Mouse (Mus musculus) hindbrain, embryonic 15.5 days (tissue): ENCODE data around the gene Lypd8. TPM values are rescaled to one million over a fixed set of nuclear protein-coding genes. Genes with fewer than 3 reads are reported as not detected.
A peak's percentile ranks its signal among the peaks of the same experiment; 100 is the strongest.
"Not testable (repeated sequence)": the region's sequence is repeated elsewhere in the genome, so short reads cannot be mapped to it uniquely, and the experiment has no call there.

Source experiments
- ATAC-seq: fragments of 200-750 bp; cut with Nextera tagmentation; 2 replicates; pipeline ENCODE4 v1.8.0; 2017; ENCODE audit warnings: low read depth, moderate number of reproducible peaks, moderate TSS enrichment; ENCODE audit not compliant: low FRiP score
- H3K27ac ChIP-seq: fragments of 300-500 bp; sonication (generic); replicated peaks from 2 replicates; pipeline ENCODE4 v1.5.1; 2015; ENCODE audit warnings: mild to moderate bottlenecking, inconsistent platforms
- H3K27me3 ChIP-seq: fragments of 300-500 bp; sonication (generic); 2 replicates; pipeline ENCODE4 v1.6.1; 2015; ENCODE audit warnings: control low read depth, inconsistent platforms
- H3K36me3 ChIP-seq: fragments of 300-500 bp; sonication (generic); 2 replicates; pipeline ENCODE4 v1.6.1; 2015; ENCODE audit warnings: control low read depth, inconsistent platforms
- H3K4me1 ChIP-seq: fragments of 300-500 bp; sonication (generic); replicated peaks from 2 replicates; pipeline ENCODE4 v1.6.1; 2015; ENCODE audit warnings: control low read depth, inconsistent platforms
- H3K4me2 ChIP-seq: fragments of 300-500 bp; sonication (generic); 2 replicates; pipeline ENCODE4 v1.6.1; 2015; ENCODE audit warnings: moderate library complexity, mild to moderate bottlenecking, inconsistent platforms
- H3K4me3 ChIP-seq: fragments of 300-500 bp; sonication (generic); 2 replicates; pipeline ENCODE4 v1.5.1; 2015; ENCODE audit warnings: mild to moderate bottlenecking, inconsistent platforms
- H3K9ac ChIP-seq: fragments of 300-500 bp; sonication (generic); 2 replicates; pipeline ENCODE4 v1.6.1; 2015; ENCODE audit warnings: inconsistent platforms
- H3K9me3 ChIP-seq: fragments of 300-500 bp; sonication (generic); 2 replicates; pipeline ENCODE4 v1.6.1; 2016; ENCODE audit warnings: control low read depth, inconsistent platforms
- WGBS: fragments of 180-500 bp; shearing (Covaris S2); methylation state at CpG from one replicate; pipeline ENCODE4 v1.1.7; 2015; 5-methylcytosine and 5-hydroxymethylcytosine counted together
- polyA plus RNA-seq: library from polyadenylated mRNA; unstranded; fragments of >200 nt; fragmentation: Nextera tagmentation; extraction: Ambion mirVana; gene quantifications from 2 replicates; pipeline ENCODE4 v1.2.1, GENCODE M21; 2015

Gene Lypd8
- polyA plus RNA-seq, 1 experiment from 2014 or later, result not detected

DNA sequence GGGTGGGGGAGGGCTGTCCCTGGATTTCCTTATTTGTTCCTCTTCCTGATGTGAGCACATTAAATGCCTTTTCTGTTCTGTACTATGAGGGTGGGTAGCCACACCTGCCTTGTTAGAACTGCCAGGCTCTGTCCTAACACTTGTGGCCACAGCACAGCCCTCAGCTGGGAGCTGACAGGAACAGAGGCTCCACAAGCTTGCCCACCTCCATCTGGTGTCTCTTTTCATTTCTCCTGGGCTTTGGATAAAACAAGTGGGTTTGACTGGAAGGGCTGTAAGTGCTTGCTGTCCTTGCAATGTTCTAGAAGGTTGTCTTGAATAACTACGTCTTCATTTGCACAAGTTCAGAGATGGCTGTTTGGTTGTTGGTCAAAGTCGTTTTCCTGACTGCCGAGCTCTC lies 23.9 kb upstream of the Lypd8 start:
- no peak for ATAC-seq
- Histone ChIP-seq H3K4me2 (no peak overlapping the region), H3K36me3 (no peaks in the 10 kb centered on the region), H3K9me3 (no peaks in the 10 kb centered on the region), H3K4me3 (no peak overlapping the region), H3K27me3 (no peaks in the 10 kb centered on the region), H3K4me1 (no peaks in the 10 kb centered on the region), H3K9ac (no peak overlapping the region), H3K27ac (no peak overlapping the region)
- WGBS, result 85% methylated on average over 3 of the region's 3 CpGs

DNA sequence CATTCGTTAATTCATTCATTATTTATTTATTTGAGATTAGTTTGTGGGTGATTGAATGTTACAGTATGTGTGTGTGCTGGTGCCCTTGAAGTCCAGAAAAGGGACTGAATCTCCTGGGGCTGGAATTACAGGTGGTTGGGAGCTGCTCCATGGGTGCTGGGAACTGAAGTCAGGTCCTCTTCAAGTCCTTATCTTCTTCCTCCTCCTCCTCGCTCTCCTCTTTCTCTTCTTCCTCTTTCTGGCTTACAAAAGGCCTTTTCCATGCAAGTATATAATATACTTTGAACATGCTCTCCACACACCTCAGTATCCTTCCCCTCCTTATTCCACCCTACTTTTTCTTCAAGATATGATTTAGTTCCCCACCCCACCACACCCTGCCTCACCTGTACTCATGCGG lies 21.8 kb upstream of the Lypd8 start:
- Histone ChIP-seq H3K27me3 (no peaks in the 10 kb centered on the region), H3K4me1 (no peaks in the 10 kb centered on the region), H3K9ac (no peak overlapping the region), H3K36me3 (no peaks in the 10 kb centered on the region), H3K4me3 (no peak overlapping the region), H3K4me2 (no peak overlapping the region), H3K27ac (no peak overlapping the region), H3K9me3 (no peaks in the 10 kb centered on the region)
- no peak for ATAC-seq
- 87% methylated on average over 3 of the region's 3 CpGs for WGBS

DNA sequence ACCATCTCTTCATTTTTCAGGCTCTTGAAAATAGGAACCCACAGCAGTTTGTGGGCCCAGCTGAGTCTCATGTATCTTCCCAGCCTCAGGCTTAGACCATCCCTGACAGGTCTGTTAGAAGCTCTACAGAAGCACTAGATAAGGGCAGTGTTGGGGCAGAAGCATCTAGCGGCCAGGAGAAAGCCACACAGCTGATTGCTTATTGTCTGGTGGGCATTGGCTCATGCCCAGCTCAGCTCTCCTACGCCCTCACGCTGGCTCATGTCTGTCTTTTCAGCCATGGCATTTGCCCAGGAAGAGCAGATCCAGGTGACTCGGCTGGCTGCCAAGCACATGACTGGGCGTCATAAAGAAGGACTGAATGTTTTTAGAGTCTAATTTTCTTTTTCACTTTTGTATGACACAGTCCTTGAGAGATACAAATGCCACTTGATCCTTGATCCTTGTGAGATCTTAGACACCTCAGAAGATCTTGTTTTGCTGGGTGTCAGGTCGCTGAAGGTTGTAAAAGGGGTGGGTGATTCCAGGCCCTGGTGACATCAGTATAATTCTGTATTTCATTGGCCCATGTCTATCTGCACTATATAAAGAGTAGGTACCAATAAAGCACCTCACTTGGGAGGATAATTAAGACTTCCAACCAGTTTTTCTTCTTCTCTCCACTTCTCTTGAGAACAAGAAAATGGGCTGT lies 20.9 kb upstream of the Lypd8 start:
- no peaks in the 10 kb centered on the region for H3K27me3 ChIP-seq
- H3K9me3 ChIP-seq, result no peaks in the 10 kb centered on the region
- no peak overlapping the region for H3K9ac ChIP-seq
- no peak overlapping the region for H3K4me3 ChIP-seq
- H3K36me3 ChIP-seq, result no peaks in the 10 kb centered on the region
- 88% methylated on average over 6 of the region's 6 CpGs for WGBS
- no peak overlapping the region for H3K27ac ChIP-seq
- no peaks in the 10 kb centered on the region for H3K4me1 ChIP-seq
- no peak overlapping the region for H3K4me2 ChIP-seq
- no peak for ATAC-seq

DNA sequence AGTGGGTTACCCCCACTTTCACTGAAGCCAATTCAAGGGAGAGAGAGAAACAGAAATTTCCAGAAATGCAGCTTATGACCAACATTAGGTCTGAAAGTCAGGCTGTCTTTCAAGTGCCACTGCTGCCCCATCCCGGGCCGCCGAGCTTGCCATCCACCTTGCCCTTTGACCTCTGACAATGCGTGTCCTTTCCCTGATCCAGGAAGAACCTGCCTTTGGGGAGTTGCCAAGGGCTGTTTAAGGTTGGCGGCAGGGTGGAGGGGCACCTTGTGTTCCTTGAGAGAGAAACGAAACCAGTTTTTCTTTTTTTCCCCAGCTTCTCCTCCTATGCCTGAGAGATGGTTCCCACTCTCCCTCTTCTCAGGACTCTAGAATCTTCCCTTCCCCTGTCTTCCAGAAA lies 16.3 kb upstream of the Lypd8 start:
- H3K36me3 ChIP-seq, H3K9ac ChIP-seq, H3K27me3 ChIP-seq, H3K4me3 ChIP-seq, H3K4me1 ChIP-seq, H3K4me2 ChIP-seq, H3K9me3 ChIP-seq, ATAC-seq, H3K27ac ChIP-seq: not testable (repeated sequence)
- no CpG with 5 or more reads among the region's 6 CpGs for WGBS

DNA sequence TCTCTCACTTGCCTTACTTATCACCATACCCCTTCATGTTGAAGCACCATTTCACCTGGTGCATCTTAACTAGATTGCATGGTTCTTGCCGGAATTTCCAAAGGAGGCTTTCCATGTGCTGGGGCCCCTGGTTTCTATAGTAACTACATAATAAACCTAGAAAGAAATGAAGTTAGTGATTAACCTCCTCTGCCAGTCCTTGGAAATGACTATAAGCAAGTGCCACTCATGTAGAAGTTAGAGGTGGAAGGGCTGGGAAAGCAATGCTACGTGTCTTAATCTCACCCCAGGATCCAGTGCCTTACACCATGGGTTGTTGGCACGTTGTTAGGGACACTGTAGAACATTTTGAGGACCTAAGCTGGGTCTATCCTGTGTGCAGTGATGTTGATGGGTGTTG lies 14.4 kb upstream of the Lypd8 start:
- WGBS, result 78% methylated on average over 3 of the region's 3 CpGs
- Histone ChIP-seq H3K4me1 (no peaks in the 10 kb centered on the region), H3K36me3 (no peaks in the 10 kb centered on the region), H3K4me2 (no peak overlapping the region), H3K27ac (no peak overlapping the region), H3K9me3 (no peaks in the 10 kb centered on the region), H3K4me3 (no peak overlapping the region), H3K27me3 (no peaks in the 10 kb centered on the region), H3K9ac (no peak overlapping the region)
- ATAC-seq, result no peak

DNA sequence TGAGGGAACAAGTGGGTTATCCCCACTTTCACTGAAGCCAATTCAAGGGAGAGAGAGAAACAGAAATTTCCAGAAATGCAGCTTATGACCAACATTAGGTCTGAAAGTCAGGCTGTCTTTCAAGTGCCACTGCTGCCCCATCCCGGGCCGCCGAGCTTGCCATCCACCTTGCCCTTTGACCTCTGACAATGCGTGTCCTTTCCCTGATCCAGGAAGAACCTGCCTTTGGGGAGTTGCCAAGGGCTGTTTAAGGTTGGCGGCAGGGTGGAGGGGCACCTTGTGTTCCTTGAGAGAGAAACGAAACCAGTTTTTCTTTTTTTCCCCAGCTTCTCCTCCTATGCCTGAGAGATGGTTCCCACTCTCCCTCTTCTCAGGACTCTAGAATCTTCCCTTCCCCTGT lies 12.7 kb upstream of the Lypd8 start:
- H3K4me1 ChIP-seq, H3K4me2 ChIP-seq, H3K36me3 ChIP-seq, H3K9me3 ChIP-seq, H3K4me3 ChIP-seq, H3K27me3 ChIP-seq, H3K9ac ChIP-seq, ATAC-seq, H3K27ac ChIP-seq: not testable (repeated sequence)
- WGBS, result no CpG with 5 or more reads among the region's 6 CpGs

DNA sequence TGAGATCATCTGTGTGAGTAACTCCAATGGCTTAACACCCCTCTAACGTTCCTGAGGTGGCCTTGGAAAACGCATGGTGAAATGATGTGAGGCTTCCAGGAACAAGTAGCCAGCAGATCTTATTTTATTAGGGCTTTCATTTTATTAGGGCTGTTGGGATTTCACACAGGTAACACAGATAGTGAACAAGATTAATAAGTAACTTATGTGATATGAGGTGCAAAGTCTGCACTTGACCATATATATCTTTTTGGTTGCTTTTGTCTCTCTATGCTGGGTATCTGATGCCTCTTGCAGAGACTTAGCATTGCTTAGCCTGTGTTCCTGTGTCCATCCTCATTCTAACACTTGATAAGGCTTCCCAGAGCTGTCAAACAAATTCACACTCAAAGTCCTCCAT lies 1.6 kb upstream of the Lypd8 start:
- WGBS, result 95% methylated on average over 2 of the region's 2 CpGs
- Histone ChIP-seq H3K4me3 (no peak overlapping the region), H3K27me3 (no peaks in the 10 kb centered on the region), H3K4me2 (no peak overlapping the region), H3K36me3 (no peaks in the 10 kb centered on the region), H3K4me1 (no peaks in the 10 kb centered on the region), H3K9ac (no peak overlapping the region), H3K27ac (no peak overlapping the region), H3K9me3 (no peaks in the 10 kb centered on the region)
- ATAC-seq, result no peak

DNA sequence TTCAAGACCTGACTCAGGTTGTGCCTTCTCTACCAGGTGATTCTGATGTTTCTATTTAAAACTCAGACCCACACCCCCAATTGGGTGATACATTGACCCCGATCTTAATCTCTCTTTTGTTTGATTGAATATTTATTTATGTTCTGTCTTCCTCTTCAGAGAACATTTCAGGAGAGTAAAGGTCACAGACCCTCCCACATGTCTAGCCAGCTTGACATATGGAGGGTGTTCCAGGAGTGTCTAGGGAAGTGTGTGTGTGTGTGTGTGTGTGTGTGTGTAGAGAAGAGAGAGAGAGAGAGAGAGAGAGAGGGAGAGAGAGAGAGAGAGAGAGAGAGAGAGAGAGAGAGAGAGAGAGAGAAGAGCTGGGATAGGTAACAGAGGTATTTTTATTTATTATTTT lies 1.2 kb upstream of the Lypd8 start:
- Histone ChIP-seq H3K27ac (no peak overlapping the region), H3K4me3 (no peak overlapping the region), H3K27me3 (no peaks in the 10 kb centered on the region), H3K9ac (no peak overlapping the region), H3K4me2 (no peak overlapping the region), H3K4me1 (no peaks in the 10 kb centered on the region), H3K9me3 (no peaks in the 10 kb centered on the region), H3K36me3 (no peaks in the 10 kb centered on the region)
- WGBS, result 85% methylated on average over 1 of the region's 1 CpGs
- ATAC-seq, result no peak

DNA sequence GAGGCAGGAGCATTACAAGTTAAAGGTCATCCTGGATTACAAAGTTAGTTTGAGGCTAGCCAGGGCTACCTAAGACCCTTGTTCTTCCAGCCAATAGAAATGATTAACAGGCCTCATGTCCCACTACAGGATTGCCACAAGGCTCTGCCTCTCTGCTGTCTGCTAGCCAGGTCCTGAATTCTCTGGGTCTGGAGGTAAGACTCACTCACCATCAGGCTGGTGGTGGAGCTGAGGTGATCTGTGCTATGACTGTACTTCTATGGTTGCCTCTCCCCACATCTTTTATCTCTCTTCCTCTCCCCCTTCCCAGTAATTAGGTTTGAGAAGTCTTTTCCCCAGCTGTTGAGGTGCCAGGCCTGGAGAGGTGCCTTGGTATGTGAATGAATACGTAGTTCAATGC lies 673 bp downstream of the Lypd8 start:
- Histone ChIP-seq H3K36me3 (no peaks in the 10 kb centered on the region), H3K9ac (no peak overlapping the region), H3K4me1 (no peaks in the 10 kb centered on the region), H3K27me3 (no peaks in the 10 kb centered on the region), H3K4me2 (no peak overlapping the region), H3K9me3 (no peaks in the 10 kb centered on the region), H3K27ac (no peak overlapping the region), H3K4me3 (no peak overlapping the region)
- no peak for ATAC-seq
- 94% methylated on average over 1 of the region's 1 CpGs for WGBS

DNA sequence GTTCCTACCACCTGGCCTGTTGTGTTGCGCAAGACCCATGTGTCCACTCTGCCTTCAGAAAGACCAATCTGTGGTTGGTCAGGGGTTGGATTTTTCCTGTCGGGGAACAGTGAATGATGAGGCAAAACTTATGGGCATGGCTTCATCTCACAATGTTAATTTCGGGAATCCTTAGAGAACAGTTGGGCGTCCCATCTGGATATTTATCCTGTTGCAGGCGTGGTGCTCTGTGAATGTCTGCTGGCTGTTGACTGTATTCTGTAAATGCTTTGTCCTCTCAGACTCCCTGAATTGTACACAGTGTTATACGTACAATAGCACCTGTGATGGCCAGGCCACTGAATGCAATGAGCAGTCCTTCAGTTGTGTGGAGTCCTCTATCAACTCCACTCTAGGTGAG lies 3.6 kb downstream of the Lypd8 start:
- H3K27me3 ChIP-seq, result no peaks in the 10 kb centered on the region
- H3K9ac ChIP-seq, result no peak overlapping the region
- no peaks in the 10 kb centered on the region for H3K9me3 ChIP-seq
- no peaks in the 10 kb centered on the region for H3K4me1 ChIP-seq
- H3K36me3 ChIP-seq, result no peaks in the 10 kb centered on the region
- no peak overlapping the region for H3K27ac ChIP-seq
- no peak for ATAC-seq
- WGBS, result 93% methylated on average over 6 of the region's 6 CpGs
- no peak overlapping the region for H3K4me2 ChIP-seq
- H3K4me3 ChIP-seq, result no peak overlapping the region

DNA sequence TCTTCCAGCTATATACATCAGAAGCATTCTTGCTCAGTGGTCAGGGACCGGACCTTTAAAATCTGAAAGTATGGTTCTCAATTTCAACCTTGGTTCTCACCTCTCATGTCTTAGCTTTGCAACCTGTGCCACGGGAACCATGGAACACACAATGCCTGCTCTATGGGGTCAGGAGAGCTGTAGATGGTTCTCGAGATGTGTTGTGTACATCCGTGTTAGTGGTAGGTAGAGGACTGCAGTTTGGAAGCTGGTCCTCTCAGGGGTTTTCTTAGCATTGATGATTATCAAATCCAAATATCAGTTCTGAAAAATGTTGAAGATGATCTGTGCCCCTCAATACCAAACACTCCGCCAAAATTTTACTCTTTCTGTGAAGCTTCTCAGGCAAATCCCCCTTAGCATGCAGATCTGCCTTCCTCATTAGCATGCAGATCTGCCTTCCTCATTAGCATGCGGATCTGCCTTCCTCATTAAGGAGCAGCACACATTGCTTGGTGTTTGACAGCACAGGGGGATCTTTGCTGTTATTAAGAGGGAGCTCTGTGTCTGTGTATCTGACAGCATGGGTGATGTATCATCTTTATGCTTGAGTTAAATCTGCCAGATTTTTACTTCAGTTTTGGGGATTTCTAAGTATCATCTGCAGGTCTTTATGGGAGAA lies 21.3 kb downstream of the Lypd8 start:
- Histone ChIP-seq H3K4me3 (no peak overlapping the region), H3K27me3 (no peaks in the 10 kb centered on the region), H3K27ac (0 out of 2 replicates have a peak overlapping the region, but pooled peaks have one; percentile 14), H3K9me3 (no peaks in the 10 kb centered on the region), H3K9ac (no peak overlapping the region), H3K4me1 (peaks cover 11% of the 10 kb centered on the region), H3K4me2 (peak overlapping the region; percentile 11; the same call in 1 of the 2 replicates), H3K36me3 (no peaks in the 10 kb centered on the region)
- WGBS, result 50% methylated on average over 6 of the region's 6 CpGs
- ATAC-seq, result peak; percentile 77; the same call in 1 of the 2 replicates

DNA sequence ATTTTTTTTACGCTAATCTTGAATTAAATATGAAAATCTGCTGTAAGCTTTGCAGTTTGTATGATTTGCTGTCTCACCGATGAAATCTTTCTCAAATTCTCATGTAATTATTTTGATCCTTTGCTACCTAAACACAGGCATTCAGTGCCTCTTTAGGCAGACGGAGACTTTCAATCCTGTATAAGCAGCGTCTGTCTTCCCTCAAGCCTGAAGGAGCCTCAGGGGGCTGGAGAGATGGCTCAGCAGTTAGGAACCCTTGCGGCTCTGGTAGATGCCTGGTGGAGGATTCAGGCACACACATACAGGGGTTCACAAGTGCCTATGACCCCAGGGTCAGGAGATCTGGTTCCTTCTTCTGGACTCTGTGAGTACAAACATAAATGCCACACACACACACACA lies 21.8 kb downstream of the Lypd8 start:
- ATAC-seq, result no peak
- peak overlapping the region; percentile 54; the same call in 1 of the 2 replicates for H3K27ac ChIP-seq
- 29% methylated on average over 5 of the region's 5 CpGs for WGBS

DNA sequence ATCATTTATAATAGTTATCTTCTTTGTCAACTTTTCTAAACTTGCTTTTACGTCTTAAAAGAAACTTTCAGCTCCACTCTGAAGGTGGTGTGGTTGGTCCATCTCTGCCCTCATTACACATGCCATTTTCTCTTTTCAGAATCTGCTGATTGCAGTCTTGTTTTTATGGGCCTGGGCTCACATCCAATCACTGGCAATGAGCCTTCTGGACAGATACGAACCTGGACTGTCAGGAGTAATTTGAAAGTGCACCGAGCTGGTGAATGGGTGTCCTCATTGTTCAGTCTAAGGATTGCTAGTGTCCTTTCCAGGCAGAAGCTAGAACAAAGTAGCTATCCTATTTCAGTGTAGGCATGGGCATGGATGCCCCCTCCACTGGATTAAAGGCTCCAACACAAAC lies 29.2 kb downstream of the Lypd8 start:
- Histone ChIP-seq H3K4me2 (no peak overlapping the region), H3K27me3 (no peaks in the 10 kb centered on the region), H3K4me1 (no peaks in the 10 kb centered on the region), H3K9ac (no peak overlapping the region), H3K27ac (no peak overlapping the region), H3K9me3 (no peaks in the 10 kb centered on the region), H3K4me3 (no peak overlapping the region), H3K36me3 (no peaks in the 10 kb centered on the region)
- ATAC-seq, result no peak
- WGBS, result 62% methylated on average over 3 of the region's 3 CpGs

More for the DNA sequence above, 21.8 kb downstream of the Lypd8 start:
- Histone ChIP-seq H3K36me3 (no peaks in the 10 kb centered on the region), H3K27me3 (no peaks in the 10 kb centered on the region), H3K9me3 (no peaks in the 10 kb centered on the region), H3K9ac (no peak overlapping the region), H3K4me2 (peak overlapping the region; percentile 11; the same call in 1 of the 2 replicates), H3K4me3 (no peak overlapping the region), H3K4me1 (peaks cover 11% of the 10 kb centered on the region)
